Mouse (Mus musculus) splenic B cell, adult 2 months (primary cell): ENCODE data around the gene Dyrk1a.

ENCODE experiments used
- DNase-seq: peaks from one replicate; pipeline ENCODE4 v3.0.0-alpha.2; 2011; ENCODE audit warnings: low read depth, low spot score
- H3K27me3 ChIP-seq: 2 replicates; pipeline ENCODE4 v1.6.1; 2012; ENCODE audit warnings: mild to moderate bottlenecking, low read length, moderate library complexity, mixed read lengths; ENCODE audit not compliant: control insufficient read depth, poor library complexity, insufficient read depth, severe bottlenecking
- H3K36me3 ChIP-seq: 2 replicates; pipeline ENCODE4 v1.6.1; 2012; ENCODE audit warnings: mild to moderate bottlenecking, low read length, moderate library complexity, mixed read lengths; ENCODE audit not compliant: control insufficient read depth, poor library complexity, insufficient read depth, severe bottlenecking

The Dyrk1a gene

GRCm38 (mm10) chr16:94624871-94625270 lies 55.1 kb downstream of the Dyrk1a start:
- H3K27me3 ChIP-seq: no peaks in the 10 kb centered on the region
- H3K36me3 ChIP-seq: no peaks in the 10 kb centered on the region
- no peak for DNase-seq

DNA sequence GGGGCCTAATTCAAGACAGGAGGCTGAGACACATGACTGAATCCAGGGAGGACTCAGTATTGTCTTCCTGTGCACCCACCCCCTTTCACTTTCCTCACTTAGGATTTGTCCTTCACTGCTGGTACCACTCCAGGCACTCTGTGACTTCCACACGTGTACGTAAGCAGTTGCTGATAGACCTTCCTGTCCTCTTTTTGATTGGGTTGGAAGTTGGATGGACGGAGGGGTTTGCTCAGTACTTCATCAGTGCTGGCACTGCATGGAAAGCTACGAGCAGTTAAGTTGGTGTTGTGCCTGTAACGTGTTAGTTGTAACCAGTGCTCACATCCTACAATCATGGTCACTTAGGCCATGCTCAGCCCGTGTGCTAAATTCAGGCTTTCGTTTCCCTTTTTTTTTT lies 55.8 kb downstream of the Dyrk1a start:
- DNase-seq: no peak

GRCm38 (mm10) chr16:94627736-94628135 lies 57.9 kb downstream of the Dyrk1a start:
- no peak for DNase-seq
- Histone ChIP-seq H3K27me3 (no peaks in the 10 kb centered on the region), H3K36me3 (no peaks in the 10 kb centered on the region)

More for the DNA sequence above, 55.8 kb downstream of the Dyrk1a start:
- no peaks in the 10 kb centered on the region for H3K27me3 ChIP-seq
- H3K36me3 ChIP-seq: no peaks in the 10 kb centered on the region

GRCm38 (mm10) chr16:94628976-94629729 lies 59.3 kb downstream of the Dyrk1a start:
- H3K36me3 ChIP-seq: no peaks in the 10 kb centered on the region
- no peaks in the 10 kb centered on the region for H3K27me3 ChIP-seq
- no peak for DNase-seq

DNA sequence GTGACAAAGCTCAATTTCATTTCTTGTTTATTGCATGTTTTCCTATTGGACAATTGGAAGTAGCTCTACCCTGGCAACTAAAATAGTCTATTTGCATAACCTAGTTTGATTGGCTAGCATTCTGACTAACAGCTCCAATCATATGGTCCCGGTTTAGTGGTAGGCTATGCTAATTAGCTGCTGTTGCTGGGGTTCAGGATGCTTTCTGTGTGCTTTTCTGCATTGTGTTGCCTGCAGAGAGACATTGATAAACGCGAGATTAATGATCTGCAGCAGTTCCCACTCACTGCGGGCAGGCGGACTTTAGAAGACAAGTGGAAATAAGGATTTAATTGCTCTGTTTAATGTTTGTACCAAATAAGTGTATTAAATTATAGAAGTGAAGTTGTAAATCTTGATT lies 62.2 kb downstream of the Dyrk1a start:
- H3K27me3 ChIP-seq: no peaks in the 10 kb centered on the region
- no peaks in the 10 kb centered on the region; the same call in 1 of the 2 replicates for H3K36me3 ChIP-seq
- DNase-seq: peak; percentile 81

DNA sequence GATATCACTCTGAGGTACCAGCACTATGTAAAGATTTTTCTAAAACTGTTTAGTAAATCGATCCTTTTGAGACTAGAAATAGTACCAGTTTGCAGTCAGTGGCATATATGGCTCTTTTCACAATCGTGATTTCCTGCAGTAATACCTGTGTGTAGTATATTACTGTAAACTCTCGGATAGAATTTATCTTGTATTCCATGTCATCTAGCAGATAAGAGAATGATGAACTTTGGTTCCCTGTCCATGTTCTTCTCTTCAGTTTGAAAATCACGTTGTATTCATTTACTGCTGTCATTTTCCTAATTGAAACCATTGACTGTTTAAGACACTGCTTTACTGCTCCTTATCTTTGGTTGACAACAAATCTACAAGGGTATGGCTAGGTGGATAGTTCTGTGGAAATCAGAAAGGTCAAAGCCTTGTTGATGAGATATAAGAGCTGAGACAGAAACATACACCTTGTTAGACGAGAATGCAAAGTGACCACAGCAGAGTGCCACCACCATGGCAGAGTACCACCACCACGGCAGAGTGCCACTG lies 62.7 kb downstream of the Dyrk1a start:
- Histone ChIP-seq H3K36me3 (no peaks in the 10 kb centered on the region; the same call in 1 of the 2 replicates), H3K27me3 (no peaks in the 10 kb centered on the region)
- DNase-seq: no peak

GRCm38 (mm10) chr16:94633012-94633411 lies 63.2 kb downstream of the Dyrk1a start:
- Histone ChIP-seq H3K27me3 (no peaks in the 10 kb centered on the region), H3K36me3 (no peaks in the 10 kb centered on the region; the same call in 1 of the 2 replicates)
- DNase-seq: no peak

DNA sequence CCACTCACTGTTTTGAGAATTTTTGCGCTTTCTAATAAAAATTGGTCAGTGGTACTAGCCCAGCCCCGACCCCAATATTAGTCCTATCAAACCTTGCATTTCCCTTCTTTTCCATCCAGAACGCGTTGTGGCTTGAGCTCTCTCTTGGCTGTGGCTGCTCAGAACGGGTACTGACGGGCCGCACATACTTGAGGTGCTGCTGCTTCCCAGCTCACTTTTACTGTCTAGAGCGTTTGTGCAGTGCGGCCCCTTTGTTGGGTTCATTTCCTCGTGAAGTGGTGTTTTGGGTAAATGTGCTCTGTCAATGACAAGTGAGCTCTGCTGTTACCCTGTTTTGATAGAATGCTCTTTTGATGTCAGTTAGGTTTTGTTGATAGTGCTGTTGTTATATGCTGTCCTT lies 67.6 kb downstream of the Dyrk1a start:
- H3K27me3 ChIP-seq: no peaks in the 10 kb centered on the region
- DNase-seq: no peak
- no peaks in the 10 kb centered on the region; the same call in 1 of the 2 replicates for H3K36me3 ChIP-seq

GRCm38 (mm10) chr16:94641799-94642198 lies 72.0 kb downstream of the Dyrk1a start:
- no peaks in the 10 kb centered on the region for H3K36me3 ChIP-seq
- no peak for DNase-seq

GRCm38 (mm10) chr16:94647153-94647552 lies 77.3 kb downstream of the Dyrk1a start:
- no peaks in the 10 kb centered on the region for H3K27me3 ChIP-seq
- H3K36me3 ChIP-seq: no peaks in the 10 kb centered on the region
- DNase-seq: peak; percentile 56

More at GRCm38 (mm10) chr16:94641799-94642198, 72.0 kb downstream of the Dyrk1a start:
- H3K27me3 ChIP-seq: no peaks in the 10 kb centered on the region

DNA sequence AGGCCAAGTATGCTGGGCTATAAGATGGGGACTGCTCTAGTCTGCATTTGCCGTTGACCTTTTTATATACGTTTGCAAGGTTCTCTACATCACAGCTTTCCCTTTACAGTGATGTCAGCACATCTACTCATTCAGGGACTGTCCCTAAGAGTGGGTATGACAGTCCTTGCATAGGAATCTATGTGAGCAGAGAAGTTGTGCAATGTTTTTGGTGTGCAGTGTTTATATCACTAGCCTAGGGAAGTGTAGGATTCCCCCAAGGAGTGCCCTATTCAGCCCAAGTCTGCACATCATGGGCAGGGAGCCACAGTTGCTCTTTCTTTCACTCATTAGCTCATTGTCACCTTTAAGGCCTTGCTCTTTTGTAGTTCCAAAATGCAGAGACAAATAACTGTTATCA lies 78.1 kb downstream of the Dyrk1a start:
- no peaks in the 10 kb centered on the region for H3K27me3 ChIP-seq

GRCm38 (mm10) chr16:94649861-94650260 lies 80.1 kb downstream of the Dyrk1a start:
- no peak for DNase-seq
- H3K36me3 ChIP-seq: no peaks in the 10 kb centered on the region

More for the DNA sequence above, 78.1 kb downstream of the Dyrk1a start:
- DNase-seq: no peak
- H3K36me3 ChIP-seq: no peaks in the 10 kb centered on the region

DNA sequence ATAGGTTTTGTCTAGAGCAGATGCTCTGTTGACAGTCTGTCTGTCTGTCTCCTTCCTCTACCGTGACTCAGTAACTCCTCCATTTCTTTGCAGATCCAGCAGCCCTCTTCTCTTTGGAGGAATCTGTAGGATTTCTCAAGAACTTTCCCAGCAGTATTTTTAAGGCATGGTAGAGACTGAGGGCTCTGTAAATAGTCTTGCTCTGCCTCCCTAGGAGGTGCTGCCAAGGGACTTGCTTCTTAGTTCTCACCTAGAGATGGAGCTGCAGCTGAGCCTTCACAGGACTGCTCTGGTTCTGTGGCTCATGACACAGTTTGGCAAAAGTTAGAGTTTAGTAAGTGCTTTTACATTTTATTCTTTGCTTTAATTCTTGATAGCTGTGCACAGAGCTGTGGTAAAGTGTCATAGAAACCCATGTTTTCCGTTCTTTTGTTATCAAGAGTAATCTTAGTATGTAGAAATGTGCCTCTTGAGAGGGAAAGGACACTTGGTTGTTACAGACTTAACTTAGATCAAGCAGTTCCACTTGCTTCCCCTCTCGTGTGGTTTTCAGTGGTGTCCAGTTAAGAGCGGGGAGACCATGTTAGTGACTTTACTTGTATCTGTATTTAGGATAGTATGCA lies 82.4 kb downstream of the Dyrk1a start:
- H3K27me3 ChIP-seq: no peaks in the 10 kb centered on the region

More at GRCm38 (mm10) chr16:94649861-94650260, 80.1 kb downstream of the Dyrk1a start:
- H3K27me3 ChIP-seq: no peaks in the 10 kb centered on the region

GRCm38 (mm10) chr16:94655083-94655482 lies 85.3 kb downstream of the Dyrk1a start:
- Histone ChIP-seq H3K27me3 (no peaks in the 10 kb centered on the region), H3K36me3 (no peaks in the 10 kb centered on the region)
- no peak for DNase-seq

More for the DNA sequence above, 82.4 kb downstream of the Dyrk1a start:
- no peak for DNase-seq
- H3K36me3 ChIP-seq: no peaks in the 10 kb centered on the region

DNA sequence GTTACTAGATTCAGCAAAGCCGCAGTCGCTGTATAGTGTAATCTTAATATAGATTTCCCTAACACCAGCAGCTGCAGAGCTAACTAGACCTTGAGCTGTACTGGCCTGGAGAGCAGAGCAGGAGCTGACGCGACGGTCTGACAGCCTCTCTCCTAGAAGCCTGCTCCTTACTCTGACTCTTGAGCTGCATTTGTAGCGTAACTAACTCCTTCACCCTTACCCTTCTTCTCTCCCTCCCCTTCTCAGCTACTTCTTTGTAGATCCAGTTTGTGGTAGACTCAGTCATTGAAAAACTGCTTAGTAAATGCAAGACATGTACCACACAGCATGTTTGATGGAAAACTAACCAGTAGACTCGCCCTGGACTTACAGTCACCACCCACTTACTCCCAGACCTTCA lies 87.1 kb downstream of the Dyrk1a start:
- Histone ChIP-seq H3K27me3 (no peaks in the 10 kb centered on the region), H3K36me3 (0 out of 2 replicates have a peak, but pooled peaks cover 2% of the 10 kb centered on the region)
- DNase-seq: no peak
